Mouse (Mus musculus) small intestine, adult 2 months (tissue): ENCODE results near the gene Swsap1. TPM values are rescaled to one million over a fixed set of nuclear protein-coding genes. Genes with fewer than 3 reads are reported as not detected.

ENCODE experiments used
- H3K27ac ChIP-seq: fragments of 200-500 bp; 2 replicates; pipeline ENCODE4 v1.5.1; 2012; ENCODE audit warnings: low read depth, low read length, control low read depth, inconsistent platforms; ENCODE audit not compliant: insufficient read depth
- H3K27me3 ChIP-seq: fragments of 200-500 bp; 2 replicates; pipeline ENCODE4 v1.6.1; 2012; ENCODE audit warnings: mild to moderate bottlenecking, moderate library complexity, low read length, inconsistent platforms; ENCODE audit not compliant: control insufficient read depth, insufficient read depth
- H3K36me3 ChIP-seq: fragments of 200-500 bp; 2 replicates; pipeline ENCODE4 v1.6.1; 2012; ENCODE audit warnings: mild to moderate bottlenecking, low read length, control low read depth, inconsistent platforms; ENCODE audit not compliant: control insufficient read depth, insufficient read depth
- H3K4me1 ChIP-seq: fragments of 200-500 bp; 2 replicates; pipeline ENCODE4 v1.6.1; 2012; ENCODE audit warnings: low read length, inconsistent platforms, mixed read lengths; ENCODE audit not compliant: control insufficient read depth, insufficient read depth, insufficient read length
- H3K4me3 ChIP-seq: fragments of 200-500 bp; 2 replicates; pipeline ENCODE4 v1.5.1; 2012; ENCODE audit warnings: low read depth, mild to moderate bottlenecking, control low read depth, inconsistent platforms, low read length, moderate library complexity
- CTCF ChIP-seq: fragments of 200-500 bp; IDR thresholded peaks from 2 replicates; pipeline ENCODE4 v1.5.1; 2012; ENCODE audit warnings: low read depth, mild to moderate bottlenecking, control low read depth, inconsistent platforms, low read length, moderate library complexity, mixed read lengths; ENCODE audit not compliant: insufficient replicate concordance, insufficient read length; ENCODE audit errors: extremely low read depth
- POLR2A ChIP-seq: fragments of 200-500 bp; IDR thresholded peaks from 2 replicates; pipeline ENCODE4 v1.6.1; 2012; ENCODE audit warnings: low read depth, mild to moderate bottlenecking, control low read depth, inconsistent platforms, low read length, moderate library complexity
- WGBS: fragments of 180-500 bp; shearing (Covaris S2); methylation state at CpG from one replicate; pipeline ENCODE4 v1.1.7; 2018; 5-methylcytosine and 5-hydroxymethylcytosine counted together
- polyA plus RNA-seq: library from polyadenylated mRNA; depleted of rRNA; stranded (reverse); fragments of >200 nt; gene quantifications from 2 replicates; pipeline ENCODE4 v1.2.3, GENCODE M21; 2012

Swsap1 gene
- polyA plus RNA-seq, 1 experiment: 7.1 TPM

DNA sequence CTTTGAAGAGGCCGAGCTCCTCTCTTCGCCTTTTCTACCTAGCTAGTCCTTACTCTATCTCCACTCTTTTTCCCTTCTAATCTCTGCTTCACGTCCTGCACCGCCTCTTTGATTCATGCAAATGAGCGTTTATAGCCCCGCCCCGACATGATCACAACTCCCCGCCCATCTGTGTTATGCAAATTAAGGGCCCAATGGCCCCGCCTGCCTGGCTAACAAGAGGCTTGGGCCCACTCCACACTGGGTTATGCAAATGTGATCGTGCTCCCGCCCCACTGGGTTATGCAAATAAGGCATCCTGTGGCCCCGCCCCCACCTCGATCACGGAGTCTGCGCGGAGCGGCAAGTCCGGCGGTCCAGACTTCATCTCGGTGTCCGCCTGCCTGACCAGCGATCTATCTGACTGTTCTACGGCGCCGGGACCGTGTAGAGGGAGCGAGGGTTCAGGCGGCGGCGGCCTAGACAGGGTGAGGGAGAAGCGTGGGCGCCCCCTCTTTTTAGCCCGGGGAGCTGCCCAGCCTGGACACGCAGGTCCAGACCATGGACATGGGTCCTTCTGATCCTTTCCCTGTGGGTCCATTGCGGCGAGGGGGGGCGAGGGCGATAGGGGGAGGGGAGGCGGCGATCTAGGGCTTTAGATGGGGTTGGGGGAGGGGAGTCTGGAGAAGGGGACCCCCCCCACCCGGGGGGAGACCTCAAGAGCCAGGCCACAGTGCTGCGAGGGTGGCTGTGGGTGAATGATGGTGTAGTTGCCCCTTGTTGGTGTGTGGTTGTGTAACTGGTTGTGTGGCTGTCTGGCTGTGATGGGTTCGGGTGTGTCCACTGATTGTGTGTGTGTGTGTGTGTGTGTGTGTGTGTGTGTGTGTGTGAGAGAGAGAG lies 18.6 kb upstream of the Swsap1 start, which contains the start of gene Plppr2:
Gene Plppr2, plus strand, starts transcription at position 342 of the 879 bp plus-strand sequence.
- peaks cover 3% of the 10 kb centered on the region for H3K4me1 ChIP-seq
- peak within 1 kb of the TSS; percentile 63 for H3K4me3 ChIP-seq
- H3K27me3 ChIP-seq: no peaks in the 10 kb centered on the region
- TF ChIP-seq POLR2A (no peak), CTCF (no peak)
- WGBS: 4% methylated on average over 43 of the region's 43 CpGs
- H3K36me3 ChIP-seq: no peaks in the 10 kb centered on the region
- no peak within 1 kb of the TSS for H3K27ac ChIP-seq

DNA sequence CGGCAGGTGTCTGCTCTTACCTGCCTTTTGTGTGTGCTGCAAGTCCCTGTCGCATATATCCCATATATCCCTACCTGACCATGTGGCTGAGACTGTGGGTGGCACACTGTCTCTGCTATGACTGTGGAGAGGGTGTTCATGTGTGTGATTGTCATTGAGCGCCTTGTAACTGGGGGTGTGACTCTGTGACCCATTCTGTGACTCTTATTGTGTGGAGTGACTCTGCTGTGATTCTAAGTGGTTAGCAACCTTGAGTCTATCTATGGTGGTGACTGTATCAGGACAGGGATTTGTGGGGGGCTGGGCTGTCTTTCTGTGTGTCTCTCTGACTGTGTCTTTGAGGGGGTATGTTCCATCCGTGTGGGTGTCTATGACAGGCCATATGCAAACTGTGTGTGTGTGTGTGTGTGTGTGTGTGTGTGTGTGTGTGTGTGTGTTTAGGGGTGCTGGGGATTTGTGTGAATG lies 17.8 kb upstream of the Swsap1 start:
- Histone ChIP-seq H3K27ac (no peak overlapping the region), H3K36me3 (no peaks in the 10 kb centered on the region), H3K4me3 (no peak overlapping the region), H3K4me1 (peaks cover 3% of the 10 kb centered on the region), H3K27me3 (no peaks in the 10 kb centered on the region)
- 85% methylated on average over 4 of the region's 4 CpGs for WGBS
- TF ChIP-seq CTCF (no peak), POLR2A (no peak)

DNA sequence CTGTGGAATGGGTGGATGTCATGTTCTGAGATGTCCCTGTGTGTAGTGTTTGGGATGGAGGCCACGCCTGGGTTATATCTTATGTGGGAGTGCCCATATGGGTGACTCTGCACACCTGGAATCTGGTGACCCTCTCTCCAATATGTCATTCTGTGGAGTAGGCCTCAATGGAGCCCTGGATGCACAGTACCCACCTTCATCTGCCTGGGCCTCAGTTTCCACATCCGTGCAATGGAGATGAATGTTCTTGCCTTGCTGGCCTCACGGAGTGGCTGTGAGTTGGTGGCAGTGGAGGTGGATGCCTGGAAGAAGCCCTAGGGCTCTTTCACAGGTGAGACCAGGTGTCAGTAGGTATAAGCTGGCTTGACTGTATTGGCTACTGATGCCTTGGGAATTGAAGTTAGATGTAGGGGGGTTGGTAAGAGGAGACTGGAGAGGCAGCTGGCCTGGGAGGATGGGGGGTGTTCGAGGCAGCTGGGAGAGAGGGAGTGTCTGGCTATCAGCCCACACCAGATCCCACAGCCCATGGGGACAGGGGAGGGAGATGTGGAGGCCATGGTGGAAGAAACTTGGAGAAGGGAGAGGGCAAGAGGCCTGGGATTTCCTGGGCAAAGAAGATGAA lies 17.2 kb upstream of the Swsap1 start:
- WGBS: 81% methylated on average over 4 of the region's 4 CpGs
- no peaks in the 10 kb centered on the region for H3K36me3 ChIP-seq
- no peak for TF ChIP-seq CTCF

DNA sequence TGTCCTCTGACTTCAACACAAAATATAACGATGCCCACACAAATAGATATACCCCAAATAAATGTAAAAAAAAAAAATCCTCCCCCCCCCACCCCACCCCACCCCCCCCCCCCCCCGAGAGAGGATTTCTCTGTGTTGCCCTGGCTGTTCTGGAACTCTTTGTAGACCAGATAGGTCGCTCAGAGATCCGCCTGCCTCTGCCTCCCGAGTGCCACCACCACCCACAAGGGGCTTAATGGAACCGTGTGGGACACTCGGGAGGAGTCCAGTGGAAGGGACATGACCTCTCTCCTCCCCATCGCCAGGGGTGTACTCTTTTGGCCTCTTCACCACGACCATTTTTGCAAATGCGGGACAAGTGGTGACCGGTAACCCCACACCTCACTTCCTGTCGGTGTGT lies 12.5 kb upstream of the Swsap1 start:
- no peak overlapping the region for H3K4me3 ChIP-seq
- H3K4me1 ChIP-seq: peaks cover 4% of the 10 kb centered on the region; the same call in 1 of the 2 replicates
- H3K27ac ChIP-seq: no peak overlapping the region
- 0 out of 2 replicates have a peak, but pooled peaks cover 4% of the 10 kb centered on the region for H3K27me3 ChIP-seq
- TF ChIP-seq POLR2A (no peak), CTCF (no peak)
- 78% methylated on average over 12 of the region's 12 CpGs for WGBS
- H3K36me3 ChIP-seq: no peaks in the 10 kb centered on the region

More for the DNA sequence above, 17.2 kb upstream of the Swsap1 start:
- Histone ChIP-seq H3K27ac (no peak overlapping the region), H3K27me3 (no peaks in the 10 kb centered on the region), H3K4me1 (peaks cover 3% of the 10 kb centered on the region), H3K4me3 (no peak overlapping the region)

DNA sequence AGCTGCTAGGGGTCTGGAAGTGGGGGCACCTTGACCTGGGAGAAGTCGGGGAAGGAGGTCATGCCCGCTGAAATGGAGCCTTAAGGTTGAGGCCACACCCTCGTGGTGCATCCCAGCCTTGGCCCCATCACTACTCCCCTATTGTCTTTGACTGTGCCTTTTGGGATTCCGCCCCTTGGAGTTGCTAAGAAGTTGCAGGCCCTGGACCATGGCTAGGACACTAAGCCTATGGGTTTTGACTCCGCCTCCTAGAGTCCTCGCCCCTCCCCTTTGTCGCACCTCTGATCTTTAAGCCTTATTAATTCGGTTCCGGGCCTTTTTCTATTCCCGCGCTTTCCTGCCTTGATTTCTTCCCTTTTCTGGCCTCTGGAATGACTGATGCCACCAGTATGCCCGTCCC lies 11.9 kb upstream of the Swsap1 start:
- 0 out of 2 replicates have a peak, but pooled peaks cover 6% of the 10 kb centered on the region for H3K27me3 ChIP-seq
- no peak overlapping the region for H3K27ac ChIP-seq
- WGBS: 51% methylated on average over 12 of the region's 12 CpGs
- TF ChIP-seq POLR2A: no peak
- no peak for TF ChIP-seq CTCF
- peaks cover 4% of the 10 kb centered on the region; the same call in 1 of the 2 replicates for H3K4me1 ChIP-seq
- no peak overlapping the region for H3K4me3 ChIP-seq
- no peaks in the 10 kb centered on the region for H3K36me3 ChIP-seq

DNA sequence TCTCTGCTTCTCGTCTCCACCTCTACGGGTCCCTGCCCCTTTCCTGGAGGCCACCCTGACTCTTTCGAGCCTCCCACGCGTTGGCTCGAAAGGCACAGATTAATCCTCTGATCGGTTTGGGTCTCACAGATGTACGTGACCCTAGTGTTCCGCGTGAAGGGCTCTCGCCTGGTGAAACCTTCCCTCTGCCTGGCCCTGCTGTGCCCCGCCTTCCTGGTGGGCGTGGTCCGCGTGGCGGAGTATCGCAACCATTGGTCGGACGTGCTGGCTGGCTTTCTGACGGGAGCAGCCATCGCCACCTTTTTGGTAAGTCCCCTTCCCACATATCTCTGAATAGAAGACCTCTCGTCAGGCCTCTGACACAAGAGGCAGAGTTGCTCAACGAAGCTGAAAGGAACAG lies 11.3 kb upstream of the Swsap1 start:
- Histone ChIP-seq H3K27ac (no peak overlapping the region), H3K36me3 (no peaks in the 10 kb centered on the region), H3K4me3 (no peak overlapping the region), H3K4me1 (peaks cover 4% of the 10 kb centered on the region; the same call in 1 of the 2 replicates), H3K27me3 (0 out of 2 replicates have a peak, but pooled peaks cover 6% of the 10 kb centered on the region)
- WGBS: 15% methylated on average over 23 of the region's 23 CpGs
- TF ChIP-seq CTCF (no peak), POLR2A (no peak)
